Mouse (Mus musculus) bone marrow macrophage, adult 2 months (primary cell): ENCODE results near the gene Zfp704.

Experiments used
- CTCF ChIP-seq: IDR thresholded peaks from 2 replicates; pipeline ENCODE4 v1.5.1; 2012; ENCODE audit warnings: low read depth, mild to moderate bottlenecking, low read length, moderate library complexity
- POLR2A ChIP-seq: IDR thresholded peaks from 2 replicates; pipeline ENCODE4 v1.6.1; 2012; ENCODE audit warnings: mild to moderate bottlenecking, low read depth, low read length, borderline replicate concordance

DNA sequence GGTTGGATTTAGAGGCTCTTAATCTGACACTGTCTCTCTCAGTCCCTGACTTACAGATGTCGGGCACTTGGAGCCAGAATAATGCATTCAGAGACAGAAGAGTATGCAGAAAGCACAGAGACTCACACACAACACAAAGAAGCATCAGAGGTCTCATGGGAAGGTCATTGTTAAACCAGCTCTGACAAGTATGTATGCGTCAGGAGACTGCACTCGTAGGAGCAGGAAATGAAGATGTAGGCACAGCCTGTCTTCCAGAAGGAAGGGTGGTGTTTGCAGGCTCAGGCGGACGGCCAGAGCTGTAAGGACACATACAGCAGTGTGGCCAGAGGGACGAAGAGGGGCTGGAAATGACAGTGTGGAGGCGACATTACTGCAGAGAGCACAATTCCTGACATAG, 72.0 kb downstream of the Zfp704 start:
- no peak for TF ChIP-seq POLR2A
- no peak for TF ChIP-seq CTCF
